Mouse (Mus musculus) neural tube, embryonic 13.5 days (tissue): ENCODE results near the gene Acvrl1. TPM values are rescaled to one million over a fixed set of nuclear protein-coding genes. Genes with fewer than 3 reads are reported as not detected.

Experiments used
- ATAC-seq: fragments of 200-750 bp; cut with Nextera tagmentation; 2 replicates; pipeline ENCODE4 v1.8.0; 2017; ENCODE audit warnings: low read depth, mild to moderate bottlenecking, moderate TSS enrichment, moderate library complexity
- H3K27ac ChIP-seq: fragments of 300-500 bp; sonication (generic); replicated peaks from 2 replicates; pipeline ENCODE4 v1.5.1; 2015; ENCODE audit warnings: moderate library complexity, mild to moderate bottlenecking, inconsistent platforms
- H3K27me3 ChIP-seq: fragments of 300-500 bp; sonication (generic); 2 replicates; pipeline ENCODE4 v1.6.1; 2015; ENCODE audit warnings: mild to moderate bottlenecking, inconsistent platforms
- H3K36me3 ChIP-seq: fragments of 300-500 bp; sonication (generic); 2 replicates; pipeline ENCODE4 v1.6.1; 2015; ENCODE audit warnings: mild to moderate bottlenecking, inconsistent platforms
- H3K4me1 ChIP-seq: fragments of 300-500 bp; sonication (generic); replicated peaks from 2 replicates; pipeline ENCODE4 v1.6.1; 2015; ENCODE audit warnings: inconsistent platforms
- H3K4me2 ChIP-seq: fragments of 300-500 bp; sonication (generic); 2 replicates; pipeline ENCODE4 v1.6.1; 2015; ENCODE audit warnings: inconsistent platforms, mild to moderate bottlenecking, moderate library complexity
- H3K4me3 ChIP-seq: fragments of 300-500 bp; sonication (generic); 2 replicates; pipeline ENCODE4 v1.5.1; 2015; ENCODE audit warnings: mild to moderate bottlenecking, inconsistent platforms
- H3K9ac ChIP-seq: fragments of 300-500 bp; sonication (generic); 2 replicates; pipeline ENCODE4 v1.6.1; 2015; ENCODE audit warnings: moderate library complexity, mild to moderate bottlenecking, inconsistent platforms
- H3K9me3 ChIP-seq: fragments of 300-500 bp; sonication (generic); 2 replicates; pipeline ENCODE4 v1.6.1; 2016; ENCODE audit warnings: inconsistent platforms
- WGBS: fragments of 180-500 bp; shearing (Covaris S2); methylation state at CpG from one replicate; pipeline ENCODE4 v1.1.7; 2015; 5-methylcytosine and 5-hydroxymethylcytosine counted together
- polyA plus RNA-seq: library from polyadenylated mRNA; unstranded; fragments of >200 nt; fragmentation: Nextera tagmentation; extraction: Ambion mirVana; gene quantifications from 2 replicates; pipeline ENCODE4 v1.2.1, GENCODE M21; 2015

Acvrl1 gene
- polyA plus RNA-seq, 1 experiment from 2014 or later = 8.1 TPM

DNA sequence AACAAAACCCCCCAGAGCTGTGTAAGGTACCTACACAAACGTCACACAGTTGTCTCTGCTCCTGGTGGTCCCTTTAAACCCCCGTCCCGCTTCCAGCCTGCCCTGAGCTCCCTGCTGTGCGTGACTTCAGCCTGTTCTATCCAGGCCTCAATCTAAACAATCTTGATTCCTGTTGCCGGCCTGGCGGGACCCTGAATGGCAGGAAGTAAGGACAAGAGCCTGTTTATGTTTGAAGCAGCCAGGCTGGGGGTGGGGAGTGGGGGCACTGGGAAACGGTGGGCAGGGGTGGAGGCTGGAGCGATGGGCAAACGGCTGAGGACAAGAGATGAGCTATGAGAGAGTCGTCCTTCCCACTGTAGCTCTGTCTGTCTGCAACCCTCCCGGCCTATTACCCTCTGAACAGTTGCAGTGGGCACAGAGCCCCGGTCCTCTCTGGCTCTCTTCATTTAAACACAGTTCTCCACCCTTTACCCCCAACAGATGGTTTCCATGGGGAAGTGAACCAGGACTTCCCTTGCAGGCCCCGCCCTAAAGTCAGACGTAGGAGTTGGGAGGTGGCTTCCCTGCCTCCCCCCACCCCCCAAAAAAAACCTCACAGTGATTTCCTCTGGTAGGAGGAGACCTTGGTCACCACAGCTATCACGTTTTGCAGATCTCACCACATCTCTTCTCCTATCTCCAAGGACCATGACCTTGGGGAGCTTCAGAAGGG, 5.8 kb downstream of the Acvrl1 start:
- Histone ChIP-seq H3K27me3 (peaks cover 30% of the 10 kb centered on the region), H3K4me1 (peaks cover 27% of the 10 kb centered on the region)
- ATAC-seq = peak; percentile 37; the same call in 1 of the 2 replicates

GRCm38 (mm10) chr15:101135405-101135804, 7.1 kb downstream of the Acvrl1 start:
- Histone ChIP-seq H3K9me3 (no peaks in the 10 kb centered on the region), H3K27me3 (peaks cover 17% of the 10 kb centered on the region), H3K4me1 (peaks cover 40% of the 10 kb centered on the region), H3K4me3 (peak overlapping the region; percentile 15; the same call in 1 of the 2 replicates), H3K4me2 (peak overlapping the region; percentile 29), H3K36me3 (no peaks in the 10 kb centered on the region), H3K27ac (no peak overlapping the region), H3K9ac (no peak overlapping the region)
- no peak for ATAC-seq
- 65% methylated on average over 8 of the region's 8 CpGs for WGBS

More for the DNA sequence above, 5.8 kb downstream of the Acvrl1 start:
- H3K4me2 ChIP-seq = peak overlapping the region; percentile 29
- no peaks in the 10 kb centered on the region for H3K9me3 ChIP-seq
- no peaks in the 10 kb centered on the region for H3K36me3 ChIP-seq
- H3K4me3 ChIP-seq = peak overlapping the region; percentile 15; the same call in 1 of the 2 replicates
- H3K27ac ChIP-seq = peak overlapping the region; percentile 54
- 21% methylated on average over 15 of the region's 15 CpGs for WGBS
- no peak overlapping the region for H3K9ac ChIP-seq

- H3K27me3 ChIP-seq = 0 out of 2 replicates have a peak, but pooled peaks cover 5% of the 10 kb centered on the region
- H3K9me3 ChIP-seq = no peaks in the 10 kb centered on the region
- no peak overlapping the region for H3K9ac ChIP-seq
- H3K4me3 ChIP-seq = no peak overlapping the region
- ATAC-seq = no peak
- H3K27ac ChIP-seq = no peak overlapping the region
- no peaks in the 10 kb centered on the region for H3K36me3 ChIP-seq
- WGBS = 81% methylated on average over 11 of the region's 11 CpGs
- no peak overlapping the region for H3K4me2 ChIP-seq
- H3K4me1 ChIP-seq = peaks cover 31% of the 10 kb centered on the region
These were observed 9.1 kb downstream of the Acvrl1 start for GRCm38 (mm10) chr15:101137455-101137854.

DNA sequence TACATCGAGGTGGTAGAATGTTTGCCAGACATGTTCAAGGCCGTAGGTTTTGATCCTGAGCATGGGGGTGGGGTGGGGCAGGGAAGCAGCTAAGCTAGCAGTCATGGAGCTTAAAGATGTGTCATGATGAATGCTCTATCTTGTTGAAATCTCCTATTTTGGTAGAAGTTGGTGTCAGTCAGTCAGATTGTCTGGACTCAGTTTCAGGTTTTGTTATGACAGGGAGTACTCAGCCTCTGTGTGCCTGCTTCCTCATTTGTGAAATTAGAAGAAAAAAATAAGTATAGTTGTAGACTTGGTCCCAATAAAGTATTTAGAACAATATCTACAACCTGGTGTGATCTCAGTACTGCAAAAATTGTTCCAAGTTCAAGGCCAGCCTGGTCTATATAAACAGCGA, 10.4 kb downstream of the Acvrl1 start:
- Histone ChIP-seq H3K4me3 (no peak overlapping the region), H3K9me3 (no peaks in the 10 kb centered on the region), H3K4me1 (peaks cover 39% of the 10 kb centered on the region), H3K4me2 (no peak overlapping the region), H3K9ac (no peak overlapping the region), H3K27ac (no peak overlapping the region), H3K27me3 (no peaks in the 10 kb centered on the region), H3K36me3 (no peaks in the 10 kb centered on the region)
- 88% methylated on average over 3 of the region's 3 CpGs for WGBS
- no peak for ATAC-seq

DNA sequence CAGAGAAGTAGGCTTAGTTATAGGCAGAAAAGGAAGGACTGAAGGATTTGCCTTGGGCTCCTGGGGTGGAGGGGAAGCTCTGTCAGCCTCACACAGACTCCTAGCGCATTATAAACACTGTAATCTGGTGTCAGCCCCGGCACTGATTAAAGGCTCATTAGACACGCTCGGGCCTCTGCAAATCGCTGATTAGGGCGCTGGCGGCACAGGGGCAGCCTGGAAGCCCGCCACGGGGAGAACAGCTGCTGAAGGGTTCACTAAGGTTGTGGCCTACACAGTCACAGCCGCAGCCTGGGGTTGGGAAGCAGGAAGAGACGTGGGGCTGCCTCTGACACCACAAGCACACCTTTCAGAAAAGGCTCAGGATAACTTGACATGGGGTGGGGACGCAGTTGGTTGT, 11.6 kb downstream of the Acvrl1 start:
- Histone ChIP-seq H3K27me3 (no peaks in the 10 kb centered on the region), H3K9me3 (no peaks in the 10 kb centered on the region), H3K4me1 (peaks cover 38% of the 10 kb centered on the region), H3K27ac (peak overlapping the region; percentile 56), H3K4me3 (no peak overlapping the region), H3K9ac (peak overlapping the region; percentile 38; the same call in 1 of the 2 replicates), H3K4me2 (0 out of 2 replicates have a peak overlapping the region, but pooled peaks have one; percentile 7), H3K36me3 (no peaks in the 10 kb centered on the region)
- peak; percentile 13; the same call in 1 of the 2 replicates for ATAC-seq
- WGBS = 12% methylated on average over 12 of the region's 12 CpGs

GRCm38 (mm10) chr15:101140587-101140986, 12.3 kb downstream of the Acvrl1 start:
- Histone ChIP-seq H3K36me3 (no peaks in the 10 kb centered on the region), H3K4me1 (peaks cover 44% of the 10 kb centered on the region), H3K9me3 (no peaks in the 10 kb centered on the region), H3K27ac (no peak overlapping the region), H3K9ac (no peak overlapping the region), H3K4me3 (no peak overlapping the region), H3K4me2 (peak overlapping the region; percentile 26), H3K27me3 (no peaks in the 10 kb centered on the region)
- ATAC-seq = no peak
- WGBS = 60% methylated on average over 6 of the region's 6 CpGs

DNA sequence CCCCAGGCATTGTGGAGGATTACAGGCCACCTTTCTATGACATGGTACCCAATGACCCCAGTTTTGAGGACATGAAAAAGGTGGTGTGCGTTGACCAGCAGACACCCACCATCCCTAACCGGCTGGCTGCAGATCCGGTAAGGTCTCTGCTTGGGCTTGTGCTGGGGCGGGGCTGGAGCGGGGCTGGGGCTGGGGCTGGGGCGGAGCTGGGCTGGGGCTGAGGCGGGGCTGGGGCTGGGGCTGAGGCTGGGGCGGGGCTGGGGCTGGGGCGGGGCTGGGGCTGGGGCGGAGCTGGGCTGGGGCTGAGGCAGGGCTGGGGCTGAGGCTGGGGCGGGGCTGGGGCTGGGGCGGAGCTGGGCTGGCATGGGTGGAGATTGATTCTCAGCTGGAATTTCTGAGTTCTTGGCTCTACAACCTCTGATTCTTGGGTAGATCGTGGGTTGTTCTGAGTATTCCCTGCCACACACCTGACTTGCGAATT, 12.8 kb downstream of the Acvrl1 start:
- ATAC-seq = peak; percentile 19
- WGBS = 5% methylated on average over 10 of the region's 14 CpGs
- no peak overlapping the region for H3K9ac ChIP-seq

GRCm38 (mm10) chr15:101142672-101143071, 14.3 kb downstream of the Acvrl1 start:
- Histone ChIP-seq H3K27me3 (no peaks in the 10 kb centered on the region; the same call in 1 of the 2 replicates), H3K27ac (no peak overlapping the region), H3K9me3 (no peaks in the 10 kb centered on the region), H3K4me1 (peaks cover 55% of the 10 kb centered on the region), H3K36me3 (no peaks in the 10 kb centered on the region), H3K4me2 (no peak overlapping the region), H3K4me3 (no peak overlapping the region), H3K9ac (0 out of 2 replicates have a peak overlapping the region, but pooled peaks have one; percentile 38)
- 58% methylated on average over 8 of the region's 8 CpGs for WGBS
- no peak for ATAC-seq

More for the DNA sequence above, 12.8 kb downstream of the Acvrl1 start:
- Histone ChIP-seq H3K27ac (no peak overlapping the region), H3K4me2 (peak overlapping the region; percentile 26), H3K27me3 (no peaks in the 10 kb centered on the region), H3K9me3 (no peaks in the 10 kb centered on the region), H3K4me3 (no peak overlapping the region), H3K4me1 (peaks cover 49% of the 10 kb centered on the region), H3K36me3 (no peaks in the 10 kb centered on the region)

- Histone ChIP-seq H3K4me1 (peaks cover 55% of the 10 kb centered on the region), H3K27ac (0 out of 2 replicates have a peak overlapping the region, but pooled peaks have one; percentile 4), H3K9me3 (no peaks in the 10 kb centered on the region), H3K27me3 (no peaks in the 10 kb centered on the region; the same call in 1 of the 2 replicates), H3K4me3 (no peak overlapping the region), H3K36me3 (no peaks in the 10 kb centered on the region), H3K4me2 (no peak overlapping the region), H3K9ac (0 out of 2 replicates have a peak overlapping the region, but pooled peaks have one; percentile 34)
- no peak for ATAC-seq
- 20% methylated on average over 8 of the region's 8 CpGs for WGBS
These were observed 15.2 kb downstream of the Acvrl1 start for GRCm38 (mm10) chr15:101143494-101143893.

- 83% methylated on average over 5 of the region's 5 CpGs for WGBS
- ATAC-seq = no peak
- peaks cover 53% of the 10 kb centered on the region for H3K4me1 ChIP-seq
- H3K27me3 ChIP-seq = no peaks in the 10 kb centered on the region; the same call in 1 of the 2 replicates
- no peaks in the 10 kb centered on the region for H3K36me3 ChIP-seq
- no peak overlapping the region for H3K4me2 ChIP-seq
- H3K27ac ChIP-seq = no peak overlapping the region
- H3K9ac ChIP-seq = no peak overlapping the region
- no peaks in the 10 kb centered on the region for H3K9me3 ChIP-seq
- H3K4me3 ChIP-seq = no peak overlapping the region
These were observed 15.9 kb downstream of the Acvrl1 start for GRCm38 (mm10) chr15:101144176-101144575.

DNA sequence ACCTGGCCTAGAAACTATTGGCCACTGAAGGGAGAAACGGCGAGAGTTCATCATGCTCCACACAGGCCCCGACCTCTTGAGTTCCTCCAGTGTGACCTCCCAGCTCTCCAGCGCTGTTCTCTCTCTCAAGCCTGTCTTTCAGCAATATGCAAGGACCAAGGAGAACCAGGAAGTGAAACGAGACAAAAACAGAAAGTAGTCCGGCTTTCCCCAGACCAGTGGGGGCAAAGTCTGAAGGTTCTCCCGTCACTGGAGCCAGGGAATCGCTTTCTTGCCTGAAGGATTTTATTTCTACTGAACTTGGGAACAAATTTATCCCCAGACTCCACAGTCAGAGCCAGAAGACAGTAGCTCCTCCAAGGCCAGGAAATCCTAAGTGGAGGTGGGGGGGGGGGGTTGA, 16.5 kb downstream of the Acvrl1 start:
- Histone ChIP-seq H3K4me2 (no peak overlapping the region), H3K36me3 (no peaks in the 10 kb centered on the region), H3K9me3 (no peaks in the 10 kb centered on the region), H3K4me1 (peaks cover 47% of the 10 kb centered on the region), H3K9ac (no peak overlapping the region), H3K27ac (no peak overlapping the region), H3K27me3 (no peaks in the 10 kb centered on the region; the same call in 1 of the 2 replicates), H3K4me3 (no peak overlapping the region)
- ATAC-seq = no peak
- WGBS = 82% methylated on average over 8 of the region's 8 CpGs

- Histone ChIP-seq H3K27me3 (no peaks in the 10 kb centered on the region; the same call in 1 of the 2 replicates), H3K27ac (no peak overlapping the region), H3K4me3 (peak overlapping the region; percentile 13; the same call in 1 of the 2 replicates), H3K36me3 (no peaks in the 10 kb centered on the region), H3K4me2 (peak overlapping the region; percentile 48), H3K9me3 (no peaks in the 10 kb centered on the region), H3K9ac (peak overlapping the region; percentile 61), H3K4me1 (peaks cover 39% of the 10 kb centered on the region)
- peak; percentile 93 for ATAC-seq
- 9% methylated on average over 19 of the region's 19 CpGs for WGBS
These were observed 17.2 kb downstream of the Acvrl1 start for GRCm38 (mm10) chr15:101145424-101146099.
